Mouse (Mus musculus) lung, postnatal 14 days (tissue): Measurements from ENCODE around the gene Lsamp.

Source experiments
- DNase-seq: peaks from one replicate; pipeline ENCODE4 v3.0.0; 2021

Lsamp gene

DNA sequence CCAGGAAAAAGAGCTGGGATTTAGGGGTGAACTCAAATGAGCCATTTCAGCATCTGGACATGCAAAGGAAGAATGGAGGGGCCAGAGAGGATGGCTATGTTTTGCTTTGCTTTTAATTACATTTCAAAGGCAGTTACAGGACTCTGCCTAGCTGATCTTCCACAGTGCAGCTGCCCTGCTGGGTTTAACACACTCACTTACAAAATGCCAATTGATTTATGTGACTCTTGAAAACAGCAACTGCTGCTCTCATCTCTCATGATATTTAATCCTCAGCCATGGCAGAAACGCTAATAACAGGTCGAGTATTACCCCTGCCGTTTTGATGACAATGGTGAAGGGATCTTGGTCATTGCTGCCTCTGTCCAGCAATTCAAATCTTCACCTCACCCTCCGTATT is 2139.7 kb downstream of the Lsamp start:
- DNase-seq = no peak

GRCm38 (mm10) chr16:42126061-42126460 is 2141.9 kb downstream of the Lsamp start:
- no peak for DNase-seq

DNA sequence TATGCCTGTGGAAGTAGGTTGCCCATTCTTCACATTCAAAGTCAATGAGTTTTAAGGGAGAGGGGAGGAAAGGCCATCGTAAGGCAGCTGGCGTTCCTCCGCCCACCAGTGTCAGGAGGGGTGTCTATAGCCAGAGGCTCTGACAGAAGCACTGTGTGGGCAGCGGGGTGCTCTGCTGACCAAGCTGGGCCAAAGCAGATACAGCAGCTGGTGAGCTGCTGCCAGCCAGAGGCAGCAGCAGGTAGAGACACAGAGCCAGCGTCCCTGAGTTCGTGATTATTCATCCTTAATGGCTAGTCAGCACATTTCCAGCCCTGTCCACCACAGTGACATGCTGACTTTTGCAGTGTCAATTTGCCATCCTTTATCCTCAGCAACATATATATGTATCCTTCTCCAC is 2163.0 kb downstream of the Lsamp start:
- no peak for DNase-seq

DNA sequence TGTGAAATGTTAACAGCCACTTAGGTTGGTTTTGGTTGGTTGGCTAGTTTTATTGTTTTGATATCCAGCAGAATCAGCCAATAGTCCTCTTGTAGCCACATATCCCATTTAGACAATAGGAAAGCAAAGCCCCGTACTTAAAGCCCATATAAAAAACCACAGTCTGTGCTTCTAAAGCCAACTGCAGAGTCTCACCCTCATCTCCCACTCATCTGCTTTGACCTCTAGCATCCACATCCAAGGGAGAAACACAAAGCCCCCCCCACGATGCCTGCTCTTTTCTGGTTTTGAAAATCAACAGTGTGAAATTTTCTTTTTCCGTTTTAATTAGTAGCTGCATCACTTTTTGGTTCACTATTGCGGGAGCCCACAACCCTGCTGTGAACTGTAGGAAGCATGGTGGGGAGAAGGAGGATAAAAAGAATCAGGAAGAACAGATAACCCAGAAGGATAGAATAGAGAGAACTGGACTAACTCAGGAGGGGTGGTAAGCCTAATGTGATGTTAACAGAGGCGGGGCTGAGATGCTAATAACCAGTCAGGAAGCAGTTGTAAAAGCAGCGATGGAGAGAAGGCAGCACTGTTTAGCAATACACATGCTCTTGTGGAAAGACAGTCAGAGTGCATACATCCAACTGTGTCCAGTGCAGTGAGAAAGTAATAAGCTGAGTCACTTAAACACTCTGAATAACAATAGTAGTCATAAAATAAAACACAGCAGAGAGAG is 2165.2 kb downstream of the Lsamp start:
- DNase-seq = no peak

- no peak for DNase-seq
Measured at GRCm38 (mm10) chr16:42152640-42153039, 2168.5 kb downstream of the Lsamp start.

- DNase-seq = no peak
Measured at GRCm38 (mm10) chr16:42157816-42158215, 2173.7 kb downstream of the Lsamp start.

DNA sequence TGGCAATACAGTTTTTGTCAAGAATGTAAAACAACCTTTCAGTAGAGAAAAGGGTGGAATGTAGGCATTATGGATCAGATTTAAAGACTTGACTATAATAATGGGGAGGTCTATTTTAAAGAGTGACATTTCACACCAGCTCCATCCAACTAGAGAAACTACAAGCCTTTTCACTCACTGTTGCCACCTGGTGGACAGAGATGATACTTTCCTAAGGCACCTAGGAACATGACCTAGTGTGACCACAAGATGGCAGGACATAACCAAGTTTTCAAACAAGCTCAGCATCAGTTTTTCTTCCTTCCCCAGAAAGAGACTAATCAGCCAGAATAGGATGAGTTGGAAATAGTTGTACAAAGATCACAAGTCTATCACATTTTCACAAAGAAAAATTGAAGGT is 2180.8 kb downstream of the Lsamp start:
- peak; percentile 86 for DNase-seq

DNA sequence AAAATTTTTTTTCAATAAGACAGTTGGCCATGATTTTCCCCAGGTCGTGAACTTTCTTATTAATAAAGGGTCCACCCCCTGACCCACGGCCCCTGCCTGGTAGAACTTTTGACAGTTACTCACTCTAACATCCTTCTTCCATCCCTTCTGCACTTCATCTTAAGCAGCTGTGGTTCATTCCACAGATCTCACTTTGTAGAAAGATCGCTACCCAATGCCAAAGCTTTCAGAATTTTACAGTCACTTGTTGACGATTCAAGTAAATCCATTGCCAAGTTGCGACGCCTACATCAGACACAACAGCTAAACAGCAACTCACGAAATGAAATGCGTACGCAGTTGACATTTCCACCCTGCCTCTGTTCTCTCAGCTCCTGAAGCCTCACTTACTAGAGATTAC is 2184.1 kb downstream of the Lsamp start:
- DNase-seq = no peak

DNA sequence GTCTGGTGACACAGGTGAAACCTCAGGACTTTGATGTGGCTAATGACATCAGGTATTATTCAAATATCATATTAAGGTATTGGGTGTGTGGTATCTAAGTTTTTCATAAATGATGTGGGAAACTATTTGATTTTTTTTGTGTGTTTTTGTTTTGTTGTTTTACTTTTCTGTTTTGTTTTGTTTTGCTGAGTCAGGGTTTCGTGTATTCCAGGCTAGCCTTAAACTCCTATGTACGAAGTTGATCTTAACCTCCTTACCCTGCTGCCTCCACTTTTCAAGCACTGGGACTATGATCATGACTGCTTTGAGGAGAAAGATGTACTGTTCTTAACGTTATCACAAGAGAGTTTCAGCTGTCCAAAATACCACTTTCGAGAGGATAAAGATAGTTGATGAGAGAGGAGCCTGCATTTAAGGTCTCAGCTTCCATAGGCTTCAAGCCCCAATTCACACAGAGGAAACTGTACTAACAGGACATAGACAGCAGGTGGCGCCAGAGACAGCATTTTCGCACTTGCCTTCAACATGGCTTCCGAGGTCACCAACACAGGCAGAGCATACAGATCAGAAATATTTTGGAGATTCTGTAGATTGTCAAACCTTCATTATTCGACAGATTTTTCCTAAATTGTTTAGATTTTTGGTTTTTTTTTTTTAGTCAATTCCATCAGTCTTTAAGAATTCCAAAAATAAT is 2185.4 kb downstream of the Lsamp start:
- peak; percentile 81 for DNase-seq

- DNase-seq = peak; percentile 82
Measured at GRCm38 (mm10) chr16:42172476-42172875, 2188.3 kb downstream of the Lsamp start.

DNA sequence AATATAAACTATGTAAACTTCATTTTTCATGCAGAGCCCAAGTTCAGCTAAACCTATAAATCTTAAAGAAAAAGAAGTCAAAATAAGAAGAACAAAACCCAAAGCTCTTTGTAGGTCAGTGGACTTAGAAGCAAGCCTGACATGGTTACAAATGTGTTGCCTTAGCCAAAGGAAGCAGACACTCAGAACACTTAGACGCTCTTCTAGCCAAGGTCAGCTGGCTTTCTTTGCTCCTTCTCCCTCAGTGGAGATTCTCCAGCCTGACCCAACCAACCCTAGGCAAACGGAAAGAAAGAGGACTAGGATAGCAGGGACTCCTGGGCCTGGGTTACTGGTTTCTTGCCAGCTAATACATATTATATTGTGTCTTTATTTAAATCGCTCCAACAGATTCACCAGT is 2194.7 kb downstream of the Lsamp start:
- no peak for DNase-seq

DNA sequence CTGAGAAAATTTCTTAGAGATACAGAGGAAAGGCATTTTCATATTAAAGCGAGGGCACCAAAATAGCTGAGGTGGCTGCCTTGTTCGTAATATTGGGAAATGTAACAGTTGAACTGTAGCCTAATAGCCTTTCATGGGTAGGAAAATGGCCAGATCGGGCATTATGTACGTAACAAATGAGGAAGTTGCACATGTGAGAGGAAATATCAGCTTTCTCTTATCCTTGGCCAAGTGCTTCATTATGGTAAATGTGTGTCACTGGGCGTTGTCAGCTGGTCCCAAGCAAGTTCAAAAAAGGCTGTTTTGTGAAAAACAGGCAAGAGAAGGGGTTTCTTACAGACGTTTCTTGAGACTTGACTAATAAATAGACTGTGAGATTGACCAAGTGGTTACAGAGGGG is 2195.9 kb downstream of the Lsamp start:
- DNase-seq = no peak

- DNase-seq = no peak
Measured at GRCm38 (mm10) chr16:42180473-42180872, 2196.3 kb downstream of the Lsamp start.

DNA sequence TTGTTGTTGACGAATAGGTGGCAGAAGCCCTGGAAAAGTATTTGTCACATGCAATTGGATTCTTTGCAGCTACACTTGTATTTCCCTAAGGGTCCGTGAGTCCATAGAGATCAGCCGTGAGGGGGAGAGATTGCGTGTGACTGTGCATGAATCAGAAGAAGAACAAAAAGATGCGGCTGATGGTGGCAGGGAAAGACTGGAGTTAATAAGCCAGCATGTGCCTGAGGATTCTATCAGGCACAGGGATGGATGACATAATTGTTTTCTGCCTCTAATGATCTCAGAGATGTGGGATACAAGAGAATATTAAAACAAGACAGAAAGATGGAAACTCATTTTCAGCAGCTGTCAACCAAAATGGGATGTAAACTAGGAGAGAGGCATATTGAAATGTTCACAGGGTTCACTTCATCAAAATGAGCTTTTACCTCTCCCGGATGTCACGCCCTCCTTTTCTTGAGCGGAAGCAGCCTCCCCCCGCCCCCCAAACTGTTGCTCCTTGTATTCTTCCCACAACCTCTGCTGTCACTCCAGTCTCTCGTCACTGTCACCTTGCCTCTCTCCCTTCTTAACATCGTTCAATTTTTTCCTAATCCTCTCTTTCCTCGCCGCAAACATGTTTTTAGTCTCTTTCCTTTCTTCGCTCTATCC is 2205.4 kb downstream of the Lsamp start:
- DNase-seq = peak; percentile 7

DNA sequence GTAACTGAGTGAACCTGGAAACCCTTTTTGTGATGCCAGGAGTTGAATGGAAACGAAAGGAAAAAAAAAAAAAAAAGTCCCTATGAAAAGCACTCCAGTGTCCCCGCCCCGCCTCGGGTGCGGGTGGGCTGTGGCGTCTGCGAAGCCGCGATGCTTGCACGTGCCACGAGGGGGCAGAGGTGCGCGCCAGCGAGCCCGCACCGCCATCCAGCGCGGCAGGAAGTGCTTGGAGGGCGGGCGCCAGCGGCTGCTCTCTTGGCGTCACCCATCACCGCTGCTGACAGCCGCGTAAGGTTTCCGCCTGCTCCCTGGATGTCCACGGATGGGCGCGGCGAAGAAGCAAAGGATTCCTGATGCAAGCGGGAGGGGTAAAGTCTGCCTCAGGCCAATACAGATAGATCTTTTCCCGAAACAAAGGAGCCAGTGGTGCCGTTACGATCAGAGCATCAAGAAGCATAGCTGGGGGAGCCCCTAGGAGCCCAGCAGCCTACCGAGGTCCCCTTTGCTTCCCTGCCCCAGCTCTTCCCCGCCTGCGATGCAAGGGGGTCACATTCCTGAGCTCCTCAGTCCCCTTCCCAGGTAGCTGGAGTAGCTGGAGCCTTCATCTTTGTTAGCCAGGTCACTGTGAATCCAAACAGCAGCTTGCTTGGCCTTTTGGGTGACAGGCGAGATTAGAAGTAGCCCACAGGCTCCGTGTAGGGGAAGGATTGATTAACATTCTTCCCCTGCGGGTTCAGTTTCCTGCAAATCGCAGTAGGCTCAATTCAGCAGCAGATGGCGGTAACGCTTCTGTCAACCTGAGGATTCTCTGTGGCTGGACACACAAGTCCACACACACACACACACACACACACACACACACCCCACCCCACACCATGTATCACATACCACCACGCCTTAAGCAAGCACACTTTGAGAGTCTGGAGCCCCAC is 2206.2 kb downstream of the Lsamp start:
- DNase-seq = peak; percentile 92
